Mouse (Mus musculus) MEL (cell line): Measurements from ENCODE around the gene Wwtr1.

Experiments
- CTCF ChIP-seq, 3 experiments: IDR thresholded peaks in 2 of 3; conservative IDR thresholded peaks in 1 of 3; 2 replicates each; pipeline ENCODE4 v1.5.1; 2011 to 2012; ENCODE audit warnings: low read length in 3 of 3, low read depth in 2 of 3, mild to moderate bottlenecking in 2 of 3, improper control_type of control experiment in 1 of 3, inconsistent platforms in 1 of 3, mixed read lengths in 1 of 3, moderate library complexity in 1 of 3; ENCODE audit not compliant: control insufficient read depth in 1 of 3, insufficient read depth in 1 of 3, poor library complexity in 1 of 3, severe bottlenecking in 1 of 3
- HCFC1 ChIP-seq: IDR thresholded peaks from 2 replicates; pipeline ENCODE4 v1.6.1; 2012; ENCODE audit warnings: low read depth, mild to moderate bottlenecking, inconsistent platforms, low read length, improper control_type of control experiment, moderate library complexity
- SIN3A ChIP-seq: IDR thresholded peaks from 2 replicates; pipeline ENCODE4 v1.6.1; 2012; ENCODE audit warnings: low read length, improper control_type of control experiment, inconsistent platforms

- TF ChIP-seq CTCF (IDR thresholded peaks at IDR 0.05 in 2 of 3, conservative IDR thresholded peaks at IDR 0.05 in 1 of 3; ENCODE audit: control insufficient read depth in 1 of 3, insufficient read depth in 1 of 3, low read depth in 2 of 3, low read length in 3 of 3, poor library complexity in 1 of 3, severe bottlenecking in 1 of 3) (no peak), HCFC1 (no peak), SIN3A (no peak)
These were observed 36.1 kb upstream of the Wwtr1 start for GRCm38 (mm10) chr3:57611776-57612175.
